Mouse (Mus musculus) heart, embryonic 14.5 days (tissue): ENCODE data around the gene Cfap161. TPM values are rescaled to one million over a fixed set of nuclear protein-coding genes. Genes with fewer than 3 reads are reported as not detected.

Experiments used
- ATAC-seq: fragments of 200-750 bp; cut with Nextera tagmentation; 2 replicates; pipeline ENCODE4 v1.8.0; 2017; ENCODE audit warnings: low read depth, moderate TSS enrichment; ENCODE audit not compliant: insufficient number of reproducible peaks, insufficient read depth, low FRiP score
- H3K27ac ChIP-seq, 2 experiments: fragments of 200-500 bp in 1 of 2; fragments of 300-500 bp in 1 of 2; sonication (generic) in 1 of 2; replicated peaks in 1 of 2; 2 replicates each; pipeline ENCODE4 v1.5.1; 2012 to 2014; ENCODE audit warnings: low read depth in 2 of 2, low read length in 2 of 2, control low read depth in 1 of 2, mild to moderate bottlenecking in 1 of 2, mixed read lengths in 1 of 2; ENCODE audit not compliant: control insufficient read depth in 1 of 2, insufficient read depth in 1 of 2
- H3K27me3 ChIP-seq: fragments of 300-500 bp; sonication (generic); 2 replicates; pipeline ENCODE4 v1.6.1; 2014; ENCODE audit warnings: mild to moderate bottlenecking, low read length, control low read depth; ENCODE audit not compliant: control insufficient read depth, insufficient read depth
- H3K36me3 ChIP-seq: fragments of 300-500 bp; sonication (generic); 2 replicates; pipeline ENCODE4 v1.6.1; 2014; ENCODE audit warnings: mild to moderate bottlenecking, control low read depth, low read length, mixed read lengths; ENCODE audit not compliant: control insufficient read depth, insufficient read depth
- H3K4me1 ChIP-seq, 2 experiments: fragments of 200-500 bp in 1 of 2; fragments of 300-500 bp in 1 of 2; sonication (generic) in 1 of 2; 2 replicates each; pipeline ENCODE4 v1.6.1; 2012 to 2014; ENCODE audit warnings: low read length in 2 of 2, control low read depth in 1 of 2, mixed read lengths in 1 of 2; ENCODE audit not compliant: control insufficient read depth in 2 of 2, insufficient read depth in 2 of 2
- H3K4me2 ChIP-seq: fragments of 300-500 bp; sonication (generic); 2 replicates; pipeline ENCODE4 v1.6.1; 2014; ENCODE audit warnings: mild to moderate bottlenecking, low read length
- H3K4me3 ChIP-seq, 2 experiments: fragments of 200-500 bp in 1 of 2; fragments of 300-500 bp in 1 of 2; sonication (generic) in 1 of 2; 2 replicates each; pipeline ENCODE4 v1.5.1; 2012 to 2014; ENCODE audit warnings: low read length in 2 of 2, mild to moderate bottlenecking in 2 of 2, control low read depth in 1 of 2, low read depth in 1 of 2, moderate library complexity in 1 of 2; ENCODE audit not compliant: control insufficient read depth in 1 of 2, insufficient read depth in 1 of 2
- H3K9ac ChIP-seq: fragments of 300-500 bp; sonication (generic); 2 replicates; pipeline ENCODE4 v1.6.1; 2014; ENCODE audit warnings: mild to moderate bottlenecking, low read length
- H3K9me3 ChIP-seq: fragments of 300-500 bp; sonication (generic); 2 replicates; pipeline ENCODE4 v1.6.1; 2016; ENCODE audit warnings: low read length, control low read depth; ENCODE audit not compliant: control insufficient read depth
- WGBS: fragments of 180-500 bp; shearing (Covaris S2); extraction: QIAGEN DNeasy Blood & Tissue Kit; methylation state at CpG from one replicate; pipeline ENCODE4 v1.1.7; 2014; 5-methylcytosine and 5-hydroxymethylcytosine counted together
- polyA plus RNA-seq: library from polyadenylated mRNA; unstranded; fragments of >200 nt; fragmentation: Nextera tagmentation; extraction: Ambion mirVana; gene quantifications from 2 replicates; pipeline ENCODE4 v1.2.1, GENCODE M21; 2014

The Cfap161 gene
- polyA plus RNA-seq, 1 experiment from 2014 or later: 3.3 TPM

- Histone ChIP-seq H3K27ac (peak overlapping the region; percentile 6 to 57; a peak in 3 of 4 replicates), H3K27me3 (no peaks in the 10 kb centered on the region), H3K4me1 (peaks cover 10 to 14% of the 10 kb centered on the region in 2 experiments; a peak in 3 of 4 replicates), H3K9me3 (no peaks in the 10 kb centered on the region), H3K36me3 (no peaks in the 10 kb centered on the region), H3K9ac (0 out of 2 replicates have a peak overlapping the region, but pooled peaks have one; percentile 30), H3K4me2 (no peak overlapping the region), H3K4me3 (no peak overlapping the region)
- 0 out of 2 replicates have a peak, but pooled peaks have one; percentile 27 for ATAC-seq
- 37% methylated on average over 7 of the region's 7 CpGs for WGBS
Observed at GRCm38 (mm10) chr7:83739680-83740310, 54.9 kb downstream of the Cfap161 start.

GRCm38 (mm10) chr7:83738623-83739462 lies 55.8 kb downstream of the Cfap161 start:
- Histone ChIP-seq H3K27ac (peak overlapping the region in 1 of 2 experiments; percentile 57; a peak in 1 of 4 replicates), H3K36me3 (no peaks in the 10 kb centered on the region), H3K9me3 (no peaks in the 10 kb centered on the region), H3K9ac (no peak overlapping the region), H3K27me3 (no peaks in the 10 kb centered on the region), H3K4me2 (no peak overlapping the region), H3K4me1 (peaks cover 7 to 12% of the 10 kb centered on the region in 2 experiments; a peak in 3 of 4 replicates), H3K4me3 (no peak overlapping the region)
- 55% methylated on average over 10 of the region's 10 CpGs for WGBS
- no peak for ATAC-seq

- ATAC-seq: no peak
- WGBS: 82% methylated on average over 6 of the region's 6 CpGs
- Histone ChIP-seq H3K27ac (no peak overlapping the region), H3K4me3 (no peak overlapping the region), H3K9ac (no peak overlapping the region), H3K36me3 (no peaks in the 10 kb centered on the region), H3K9me3 (no peaks in the 10 kb centered on the region), H3K4me2 (no peak overlapping the region), H3K4me1 (peaks cover 7 to 12% of the 10 kb centered on the region in 2 experiments; a peak in 3 of 4 replicates), H3K27me3 (no peaks in the 10 kb centered on the region)
Observed at GRCm38 (mm10) chr7:83737914-83738490, 56.7 kb downstream of the Cfap161 start.

GRCm38 (mm10) chr7:83736341-83737115 lies 58.2 kb downstream of the Cfap161 start:
- 82% methylated on average over 6 of the region's 6 CpGs for WGBS
- no peak overlapping the region for H3K4me3 ChIP-seq
- H3K9ac ChIP-seq: no peak overlapping the region
- H3K4me1 ChIP-seq: peaks cover 7 to 12% of the 10 kb centered on the region in 2 experiments; a peak in 3 of 4 replicates
- H3K36me3 ChIP-seq: no peaks in the 10 kb centered on the region
- H3K4me2 ChIP-seq: no peak overlapping the region
- no peaks in the 10 kb centered on the region for H3K27me3 ChIP-seq
- ATAC-seq: no peak
- no peaks in the 10 kb centered on the region for H3K9me3 ChIP-seq
- H3K27ac ChIP-seq: no peak overlapping the region

GRCm38 (mm10) chr7:83735108-83735781 lies 59.4 kb downstream of the Cfap161 start:
- H3K27ac ChIP-seq: no peak overlapping the region
- no peak for ATAC-seq
- no peak overlapping the region for H3K4me3 ChIP-seq
- no peaks in the 10 kb centered on the region for H3K27me3 ChIP-seq
- no peaks in the 10 kb centered on the region for H3K9me3 ChIP-seq
- 86% methylated on average over 7 of the region's 7 CpGs for WGBS
- no peaks in the 10 kb centered on the region for H3K36me3 ChIP-seq
- H3K4me2 ChIP-seq: no peak overlapping the region
- H3K9ac ChIP-seq: no peak overlapping the region
- H3K4me1 ChIP-seq: peaks cover 7 to 12% of the 10 kb centered on the region in 2 experiments; a peak in 3 of 4 replicates

- WGBS: 73% methylated on average over 6 of the region's 6 CpGs
- Histone ChIP-seq H3K36me3 (no peaks in the 10 kb centered on the region), H3K27me3 (no peaks in the 10 kb centered on the region), H3K4me3 (no peak overlapping the region), H3K27ac (no peak overlapping the region), H3K9ac (no peak overlapping the region), H3K9me3 (no peaks in the 10 kb centered on the region), H3K4me2 (no peak overlapping the region), H3K4me1 (peaks cover 4 to 7% of the 10 kb centered on the region in 2 experiments; a peak in 3 of 4 replicates)
- ATAC-seq: no peak
Observed at GRCm38 (mm10) chr7:83734671-83735082, 60.0 kb downstream of the Cfap161 start.
